Mouse (Mus musculus) megakaryocyte progenitor cell, adult 5-6 weeks (primary cell): Measurements from ENCODE around the gene Tbc1d13. TPM values are rescaled to one million over a fixed set of nuclear protein-coding genes. Genes with fewer than 3 reads are reported as not detected.

Experiments used
- ATAC-seq: replicated peaks from 2 replicates; pipeline ENCODE4 v1.8.0; 2016; ENCODE audit warnings: mild to moderate bottlenecking, moderate TSS enrichment, inconsistent platforms; ENCODE audit not compliant: poor library complexity
- total RNA-seq, 2 experiments: library from RNA; stranded (forward) in 1 of 2; stranded (reverse) in 1 of 2; fragments of 157-497, 149-512 nt in 1 of 2; fragments of 200-1000 nt in 1 of 2; gene quantifications; 2 replicates each; pipeline versions ENCODE4 v1.2.3 to v1.2.4; 2015 to 2017

Tbc1d13 gene
- total RNA-seq (2015) (28.8 and 29.0 TPM in 2 replicates), total RNA-seq (2017) (47.2 and 65.0 TPM in 2 replicates)

DNA sequence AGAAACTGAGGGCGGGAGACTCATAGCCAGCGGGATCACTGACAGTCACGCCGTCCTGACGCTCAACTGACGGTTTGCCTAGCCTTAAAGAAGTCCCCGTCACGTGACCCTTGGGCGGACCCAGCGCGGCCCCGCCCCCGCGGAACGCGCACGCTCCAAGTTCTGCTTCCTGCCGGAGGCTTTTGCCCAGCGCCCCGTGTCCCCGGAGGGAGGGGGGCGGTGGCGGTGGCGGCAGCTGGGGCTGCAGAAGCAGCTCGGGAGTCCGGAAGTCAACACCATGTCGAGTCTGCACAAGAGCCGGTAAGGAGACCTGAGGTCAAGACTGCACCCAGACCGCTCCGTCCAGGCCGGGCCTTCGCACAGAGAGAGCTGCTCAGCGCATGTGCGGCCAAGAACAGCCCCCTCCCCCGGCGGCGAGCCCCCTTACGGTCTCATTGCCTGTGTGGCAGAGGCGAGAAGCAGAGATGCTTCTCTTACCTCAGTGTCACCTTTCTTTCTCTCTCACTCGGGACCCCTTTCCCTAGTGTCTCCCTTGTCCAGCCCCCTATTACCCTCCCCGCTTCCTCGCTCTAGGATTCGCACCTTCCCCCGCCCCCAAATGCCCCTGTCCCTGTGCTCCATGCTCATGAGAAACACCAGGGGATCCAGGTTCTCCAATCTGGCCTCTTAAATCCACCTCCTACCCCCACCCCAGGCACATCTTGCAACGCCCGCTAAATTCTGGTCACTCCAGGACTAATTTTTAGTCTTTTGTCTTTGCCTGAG is at the start of gene Tbc1d13:
Tbc1d13 (plus strand) TSS at position 134 of the 765 bp plus-strand sequence.
- peak; percentile 90 for ATAC-seq

DNA sequence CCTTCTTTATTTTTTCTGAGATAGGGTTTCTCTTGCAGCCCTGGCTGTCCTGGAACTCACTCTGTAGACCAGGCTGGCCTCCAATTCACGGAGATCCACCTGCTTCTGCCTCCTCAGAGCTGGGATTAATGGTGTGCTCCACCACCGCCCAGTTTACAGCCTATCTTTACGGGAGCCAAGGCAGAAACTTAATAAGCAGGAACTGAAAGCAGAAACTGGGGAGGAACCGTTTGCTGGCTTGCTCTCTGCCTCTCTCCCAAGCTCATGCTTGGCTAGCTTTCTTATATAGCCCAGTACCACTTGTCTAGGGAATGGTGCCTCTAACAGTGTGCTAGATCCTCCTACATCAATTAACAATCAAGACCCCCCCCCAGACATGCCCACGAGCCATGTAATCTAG is 49.4 kb upstream of the Tbc1d13 start:
- 0 out of 2 replicates have a peak, but pooled peaks have one; percentile 17 for ATAC-seq

DNA sequence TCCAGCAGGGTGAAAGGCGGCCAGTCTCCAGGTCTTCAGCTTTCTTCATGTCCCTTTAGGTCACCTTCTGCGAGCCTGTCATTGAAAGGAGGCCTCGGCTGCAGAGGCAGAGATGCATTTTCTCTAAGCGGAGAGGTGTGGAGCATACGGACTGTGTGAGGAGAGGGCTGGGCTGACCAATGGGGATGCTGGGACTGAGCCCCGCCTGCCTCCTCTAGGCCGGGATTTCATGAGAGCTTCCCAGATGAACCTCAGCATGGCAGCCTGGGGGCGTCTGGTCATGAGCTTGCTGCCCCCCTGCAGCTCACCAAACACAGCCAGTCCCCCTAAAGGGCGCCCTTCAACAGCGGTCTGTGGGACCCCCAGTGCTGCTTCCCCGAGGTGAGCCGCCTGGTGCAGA is 48.9 kb upstream of the Tbc1d13 start:
- no peak for ATAC-seq

DNA sequence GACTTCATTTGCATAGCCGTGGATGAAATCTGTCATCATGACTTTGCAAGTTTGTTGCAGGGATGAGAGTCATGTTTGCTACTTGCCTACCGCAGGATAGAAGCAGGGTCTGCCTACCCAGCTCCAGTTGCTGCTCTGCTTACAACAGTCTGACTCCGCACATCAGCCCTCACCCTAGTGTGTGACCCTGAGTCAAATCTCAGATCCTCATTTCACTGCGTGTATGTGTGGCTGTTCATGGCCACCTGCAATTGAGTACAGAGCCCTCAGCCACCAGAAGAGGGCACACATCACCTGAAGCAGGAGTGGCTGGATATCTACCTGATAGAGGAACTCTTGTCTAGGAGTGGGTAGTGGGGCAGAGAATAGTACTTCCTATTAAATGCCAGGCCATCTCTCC is 46.2 kb upstream of the Tbc1d13 start:
- no peak for ATAC-seq

DNA sequence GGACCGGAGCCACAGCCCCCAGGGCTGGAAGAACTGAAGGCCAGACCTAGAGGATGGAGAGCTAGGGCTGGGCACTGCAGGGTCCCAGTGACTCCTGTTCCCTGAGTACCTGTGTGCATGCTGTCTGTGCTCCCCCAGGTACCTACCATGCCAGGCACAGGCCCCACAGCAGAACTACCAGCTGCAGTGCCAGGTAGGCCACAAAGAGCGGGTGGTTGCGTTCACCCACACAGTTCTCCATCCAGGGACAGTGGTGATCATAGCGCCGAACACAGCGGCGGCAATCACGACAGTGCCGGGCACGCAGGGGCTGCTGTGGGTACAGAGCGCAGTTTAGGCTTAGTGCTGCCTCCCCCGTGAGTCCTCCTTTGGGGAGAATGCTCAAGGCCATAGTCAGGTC is 42.0 kb upstream of the Tbc1d13 start:
- no peak for ATAC-seq

DNA sequence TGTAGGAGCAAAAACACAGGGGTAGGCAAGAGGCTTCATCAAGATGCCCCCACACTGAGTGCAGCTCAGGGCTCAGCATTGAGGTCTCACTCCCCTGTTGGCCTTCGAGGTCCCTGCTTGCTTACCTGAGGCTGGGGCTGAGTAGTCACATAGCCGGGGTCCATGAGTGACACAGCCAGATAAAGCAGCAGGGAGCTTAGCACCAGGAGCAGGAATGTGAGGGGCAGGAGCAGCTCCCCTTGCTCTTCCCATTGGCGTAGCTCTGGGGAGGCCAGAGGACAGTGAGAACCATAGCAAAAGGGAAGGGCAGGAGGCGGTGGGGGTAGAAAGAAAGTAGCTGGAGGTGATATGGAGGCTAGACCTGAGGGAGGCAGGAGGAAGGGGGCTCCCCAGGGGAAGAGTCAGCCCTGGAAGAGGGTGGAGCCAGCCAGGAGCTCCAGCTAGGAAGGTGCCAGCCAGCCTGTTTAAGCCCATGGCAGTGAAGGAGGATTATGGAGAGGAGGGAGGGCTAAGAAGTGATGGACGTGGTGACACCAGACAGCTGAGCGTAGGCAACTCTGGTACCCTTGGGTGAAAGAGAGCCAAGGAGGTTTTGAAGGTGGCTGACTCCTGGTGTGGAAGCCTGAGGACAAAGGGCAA is 41.1 kb upstream of the Tbc1d13 start:
- ATAC-seq, result no peak

DNA sequence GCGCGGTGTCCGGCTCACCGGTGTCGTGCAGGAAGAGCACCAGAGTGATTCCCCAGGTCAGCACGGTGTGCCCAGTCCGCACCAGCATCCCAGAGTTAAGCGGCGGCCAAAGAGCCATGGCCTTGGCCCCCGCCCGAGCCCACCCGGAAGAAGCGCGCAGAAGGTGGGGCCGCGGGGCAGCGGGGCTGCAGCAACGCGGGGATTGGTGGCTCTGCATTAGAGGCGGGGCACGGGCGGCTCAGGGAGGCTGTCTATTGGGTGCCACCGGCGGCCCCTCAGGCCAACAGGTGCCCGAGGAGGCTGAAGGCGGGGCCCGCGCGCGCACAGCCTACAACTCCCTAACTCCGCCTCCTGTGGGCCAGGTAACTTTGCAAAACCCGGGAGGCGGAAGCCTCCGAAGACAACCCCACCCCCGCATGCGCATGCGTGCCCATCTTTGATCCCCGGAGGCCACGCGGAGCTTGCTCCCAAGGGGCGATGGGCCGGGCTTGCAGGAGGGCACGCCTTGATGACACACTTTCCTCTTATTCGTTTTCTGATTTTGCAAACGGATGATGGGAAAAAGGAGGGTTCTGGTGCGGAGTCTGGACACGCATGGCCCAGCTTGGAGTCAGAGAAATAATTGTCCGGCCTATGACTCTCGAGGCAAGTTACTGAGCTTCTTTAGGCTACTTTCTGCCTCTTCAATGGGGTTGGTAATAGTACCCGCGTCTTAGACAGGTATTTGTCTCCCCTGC is 39.9 kb upstream of the Tbc1d13 start, which contains the start of gene Zdhhc12:
Zdhhc12 (minus strand) TSS at position 178 of the 737 bp plus-strand sequence.
- ATAC-seq, result peak; percentile 94

DNA sequence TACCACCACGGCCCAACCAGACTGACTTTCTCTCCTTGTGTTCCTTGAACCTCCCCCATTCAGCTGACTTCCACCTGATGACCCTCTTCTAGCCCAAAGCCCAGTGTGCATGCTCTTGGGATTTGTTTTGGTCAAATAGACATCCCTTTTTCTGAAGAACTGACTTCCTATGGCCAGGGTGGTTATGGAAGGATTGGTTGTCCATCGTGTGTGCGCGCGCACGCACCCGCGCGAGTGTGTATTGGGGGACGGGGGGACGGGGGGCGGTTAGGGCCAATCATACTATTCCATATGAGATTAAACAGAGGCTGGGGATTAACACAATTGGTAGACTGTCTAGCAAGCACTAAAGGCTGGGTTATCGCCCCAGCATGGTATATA is 39.3 kb upstream of the Tbc1d13 start:
- no peak for ATAC-seq

DNA sequence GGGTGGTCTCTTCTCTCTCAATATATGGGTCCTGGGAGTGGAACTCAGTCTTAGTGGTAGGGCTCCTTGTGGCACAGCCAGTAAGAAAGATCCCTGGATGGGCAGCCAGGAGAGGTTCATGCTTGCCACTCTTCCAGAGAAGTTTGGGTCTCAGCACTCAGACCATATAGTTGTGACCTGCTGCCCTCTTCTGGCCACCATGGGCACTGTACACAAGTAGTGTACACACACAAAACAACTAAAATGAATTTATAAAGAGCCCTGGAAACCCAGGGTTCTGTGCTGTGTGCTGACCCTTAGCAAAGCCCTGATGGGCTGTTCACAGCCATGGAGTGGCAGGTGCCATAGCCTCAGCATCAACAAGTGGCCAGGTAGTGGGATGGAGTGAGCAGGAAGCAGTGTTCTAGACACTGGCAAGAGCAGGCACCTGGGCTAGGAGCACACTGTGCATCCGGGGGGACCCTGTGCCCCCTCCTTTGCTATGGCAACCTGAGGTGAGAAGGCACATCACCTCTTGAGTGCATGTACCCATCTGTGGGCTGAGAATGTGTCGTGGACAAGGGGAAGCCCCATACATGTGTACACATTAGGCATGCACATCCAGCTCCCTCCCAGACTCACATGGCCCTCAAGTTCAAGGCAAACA is 37.5 kb upstream of the Tbc1d13 start:
- peak; percentile 38 for ATAC-seq

DNA sequence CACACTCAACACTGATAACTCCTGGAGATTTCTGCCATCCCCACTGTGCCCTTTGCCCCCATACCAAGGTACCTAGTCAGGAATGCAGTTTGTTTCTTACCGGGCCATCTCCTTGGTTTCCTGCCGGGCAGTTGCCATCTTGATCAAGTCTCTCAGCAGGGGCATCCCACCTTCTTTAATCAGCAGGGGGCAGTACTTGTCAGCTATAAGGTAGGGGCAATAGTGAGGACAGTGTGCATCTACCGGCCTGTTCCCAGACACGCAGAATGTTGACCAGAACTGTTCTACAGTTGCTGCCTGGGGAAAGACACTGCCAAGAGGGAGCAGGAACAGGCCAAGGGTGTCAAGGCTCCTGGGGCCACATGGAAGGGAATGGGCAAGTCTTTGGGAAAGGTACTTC is 33.3 kb upstream of the Tbc1d13 start:
- no peak; the same call in 1 of the 2 replicates for ATAC-seq

DNA sequence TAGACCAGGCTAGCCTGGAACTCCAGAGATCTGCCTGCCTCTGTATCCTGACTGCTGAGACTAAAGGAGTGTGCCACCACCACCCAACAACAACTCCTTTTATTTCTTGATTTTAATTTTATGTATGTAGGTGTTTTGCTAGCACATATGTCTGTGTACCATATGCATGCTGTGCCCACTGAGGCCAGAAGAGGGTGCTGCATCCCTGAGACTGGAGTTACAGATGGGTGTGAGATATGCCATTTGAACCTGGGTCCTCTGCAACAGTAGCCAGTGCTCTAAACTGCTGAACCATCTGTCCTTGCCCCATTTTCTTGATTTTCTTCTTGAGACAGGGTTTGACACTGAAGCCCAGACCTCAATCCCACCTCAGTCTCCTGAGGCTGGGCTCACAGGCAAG is 27.2 kb upstream of the Tbc1d13 start:
- ATAC-seq, result peak; percentile 93

DNA sequence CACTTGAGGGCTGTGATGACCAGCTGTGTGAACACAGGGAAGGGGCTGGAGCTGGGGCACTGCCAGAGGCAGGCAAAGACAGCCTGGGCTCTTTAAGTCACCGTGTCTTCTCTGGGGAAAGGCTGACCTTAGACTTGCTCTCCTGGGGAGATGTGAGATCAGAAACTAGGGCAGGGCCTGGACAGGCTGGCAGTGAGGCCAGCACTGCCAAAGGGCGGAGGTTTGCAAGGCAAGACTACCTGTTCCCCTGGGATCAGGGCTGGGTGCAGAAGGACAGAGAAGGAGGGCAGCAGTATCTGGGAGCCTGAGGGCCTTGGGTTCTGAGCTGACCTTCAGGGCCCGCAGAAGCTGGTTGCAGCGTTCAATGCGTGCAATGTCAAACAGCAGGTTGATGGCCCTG is 25.9 kb upstream of the Tbc1d13 start:
- ATAC-seq, result no peak

DNA sequence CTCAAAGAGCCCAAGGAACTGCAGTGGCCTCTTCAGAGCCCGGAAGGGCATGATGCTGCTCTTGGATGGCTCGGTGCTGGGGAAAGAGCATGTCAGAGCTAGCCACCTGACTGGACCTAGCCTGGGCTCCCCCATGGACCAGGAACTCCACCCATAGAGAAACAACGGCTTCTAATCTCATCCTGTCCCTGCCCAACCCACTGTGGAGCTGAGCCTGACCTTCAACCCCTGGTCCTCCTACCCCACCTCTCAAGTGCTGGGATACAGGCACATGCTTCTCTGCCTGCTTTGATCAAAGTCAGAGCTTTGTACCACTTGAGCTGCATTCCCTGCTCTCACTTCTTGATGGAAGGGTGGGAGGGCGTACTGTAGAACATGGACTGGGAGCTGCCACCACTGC is 25.3 kb upstream of the Tbc1d13 start:
- ATAC-seq, result no peak

DNA sequence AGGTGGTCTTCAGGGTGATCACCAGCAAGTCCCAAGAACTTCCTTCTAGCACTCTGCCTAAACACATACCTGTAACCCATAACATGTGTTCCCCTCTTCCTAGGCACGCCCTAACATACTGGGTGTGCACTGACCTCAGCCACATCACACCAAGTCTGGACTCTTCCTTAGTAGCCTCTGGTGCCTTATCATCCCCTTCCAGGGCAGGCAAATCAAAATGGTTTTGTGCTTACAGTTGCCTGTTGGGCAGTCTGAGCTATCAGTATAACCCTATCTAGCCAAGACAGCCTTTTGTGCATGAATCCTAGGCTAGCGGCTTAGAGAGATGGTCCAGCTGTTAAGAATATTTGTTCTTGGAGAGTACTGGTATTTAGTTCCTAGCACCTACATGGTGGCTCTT is 22.0 kb upstream of the Tbc1d13 start:
- ATAC-seq, result peak; percentile 76

DNA sequence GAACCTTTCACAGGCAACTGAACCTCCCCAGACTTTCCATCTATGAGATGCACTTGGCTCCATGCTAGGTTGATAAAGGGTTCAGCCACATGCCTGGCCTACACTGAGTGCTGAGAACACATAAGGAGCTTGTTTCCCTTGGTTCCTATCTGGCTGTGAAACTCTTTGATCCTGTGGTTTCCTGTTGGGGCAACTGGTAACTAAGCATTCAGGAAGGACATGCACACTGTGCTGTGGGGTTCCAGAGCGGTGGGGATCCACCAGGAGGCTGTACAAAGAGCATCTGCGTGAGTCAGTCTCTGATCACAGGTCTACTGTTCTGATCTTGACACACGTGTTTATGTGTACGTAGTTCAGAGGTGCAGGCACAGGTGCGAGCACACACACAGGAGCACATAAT is 21.0 kb upstream of the Tbc1d13 start:
- peak; percentile 56 for ATAC-seq

DNA sequence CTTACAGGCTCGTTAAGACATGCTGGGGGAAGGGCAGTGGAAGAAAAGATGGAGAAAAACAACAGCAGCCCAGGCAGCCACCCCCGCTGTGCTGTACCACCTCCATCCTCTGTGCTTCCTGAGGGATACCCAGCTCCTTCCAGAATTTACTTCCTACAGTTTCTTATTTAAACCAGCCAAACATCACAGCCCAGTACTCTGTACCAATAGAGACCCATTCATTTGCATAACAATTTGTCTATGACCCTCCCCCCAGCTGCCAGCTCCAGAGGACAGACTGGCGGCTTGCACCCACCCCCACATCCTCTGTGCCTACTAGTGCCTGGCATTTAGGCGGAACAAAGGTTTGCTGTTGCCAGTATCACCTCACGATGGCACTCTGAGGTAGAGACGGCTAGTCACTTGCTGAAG is 13.9 kb upstream of the Tbc1d13 start:
- no peak for ATAC-seq

DNA sequence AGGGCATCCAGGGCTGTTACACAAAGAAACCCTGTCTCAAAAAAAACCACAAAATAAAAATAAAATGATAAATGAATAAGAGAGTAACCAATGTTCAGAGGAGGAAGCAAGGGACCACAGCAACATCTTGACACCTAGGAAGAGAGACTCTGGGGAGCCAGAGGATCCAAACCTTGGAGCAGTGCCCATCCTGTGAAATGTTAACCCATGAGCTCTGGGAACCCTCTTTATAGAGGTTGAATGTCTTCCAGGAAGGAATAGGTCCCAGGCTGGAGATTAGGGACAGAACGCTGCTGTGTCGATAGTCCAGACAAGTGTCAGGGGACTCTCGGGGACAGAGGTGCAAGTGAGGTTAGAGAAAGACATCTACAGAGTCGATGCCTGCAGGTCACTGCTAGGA is 13.3 kb upstream of the Tbc1d13 start:
- no peak for ATAC-seq

DNA sequence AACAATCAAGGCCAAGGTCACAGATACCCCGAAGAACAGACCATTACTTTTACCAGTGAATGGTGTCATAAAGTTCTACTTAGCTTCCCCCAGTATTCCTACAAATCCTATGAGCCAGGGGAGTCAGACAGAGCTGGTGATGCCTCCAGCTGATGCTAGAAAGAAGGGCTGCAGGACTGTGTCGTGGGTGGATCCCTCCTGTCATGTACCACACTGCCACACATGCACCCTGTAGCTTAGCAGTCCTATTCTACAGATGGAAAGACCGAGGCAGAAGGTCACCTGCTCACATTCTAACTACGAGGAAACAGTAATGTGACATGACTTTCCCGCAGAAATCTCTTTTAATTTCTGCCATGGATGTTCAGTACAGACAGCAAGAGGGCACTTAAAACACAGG is 10.8 kb upstream of the Tbc1d13 start:
- ATAC-seq, result no peak

DNA sequence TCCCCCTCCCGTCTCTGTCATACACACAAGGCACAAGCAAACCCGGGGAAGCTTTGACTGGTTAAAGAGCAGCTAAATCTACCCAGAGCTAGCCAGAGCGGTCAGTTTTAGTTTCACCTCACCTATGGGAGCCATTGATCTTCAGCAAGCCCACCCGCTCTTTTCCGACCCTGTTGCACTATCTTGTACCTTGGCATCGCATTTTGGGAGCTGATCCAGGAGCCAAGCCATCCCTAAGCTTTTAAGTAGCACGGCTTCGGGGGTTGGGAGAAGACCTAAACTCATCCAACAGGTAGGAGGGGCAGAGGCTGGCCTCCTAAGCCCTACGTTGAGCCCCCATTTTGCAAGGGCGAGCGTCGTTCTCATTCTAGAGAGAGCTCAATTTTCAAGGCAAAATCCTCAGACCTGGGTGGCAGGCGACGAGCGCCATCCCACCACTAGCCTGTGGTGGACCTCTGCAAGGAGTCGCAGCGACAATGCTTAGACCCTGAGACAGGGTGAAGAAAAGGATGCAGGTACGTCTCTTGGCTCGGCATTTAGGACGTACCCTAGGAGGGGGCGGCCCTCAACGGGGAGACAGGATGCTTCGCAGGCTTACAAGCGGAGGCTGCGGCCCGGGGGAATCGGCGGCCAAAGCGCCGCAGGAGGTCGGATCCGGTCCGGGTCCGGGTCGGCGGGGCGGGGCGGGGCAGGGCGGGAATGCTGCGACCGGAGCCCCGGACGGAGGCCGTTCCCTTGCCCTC is 9.6 kb upstream of the Tbc1d13 start:
- ATAC-seq, result no peak

DNA sequence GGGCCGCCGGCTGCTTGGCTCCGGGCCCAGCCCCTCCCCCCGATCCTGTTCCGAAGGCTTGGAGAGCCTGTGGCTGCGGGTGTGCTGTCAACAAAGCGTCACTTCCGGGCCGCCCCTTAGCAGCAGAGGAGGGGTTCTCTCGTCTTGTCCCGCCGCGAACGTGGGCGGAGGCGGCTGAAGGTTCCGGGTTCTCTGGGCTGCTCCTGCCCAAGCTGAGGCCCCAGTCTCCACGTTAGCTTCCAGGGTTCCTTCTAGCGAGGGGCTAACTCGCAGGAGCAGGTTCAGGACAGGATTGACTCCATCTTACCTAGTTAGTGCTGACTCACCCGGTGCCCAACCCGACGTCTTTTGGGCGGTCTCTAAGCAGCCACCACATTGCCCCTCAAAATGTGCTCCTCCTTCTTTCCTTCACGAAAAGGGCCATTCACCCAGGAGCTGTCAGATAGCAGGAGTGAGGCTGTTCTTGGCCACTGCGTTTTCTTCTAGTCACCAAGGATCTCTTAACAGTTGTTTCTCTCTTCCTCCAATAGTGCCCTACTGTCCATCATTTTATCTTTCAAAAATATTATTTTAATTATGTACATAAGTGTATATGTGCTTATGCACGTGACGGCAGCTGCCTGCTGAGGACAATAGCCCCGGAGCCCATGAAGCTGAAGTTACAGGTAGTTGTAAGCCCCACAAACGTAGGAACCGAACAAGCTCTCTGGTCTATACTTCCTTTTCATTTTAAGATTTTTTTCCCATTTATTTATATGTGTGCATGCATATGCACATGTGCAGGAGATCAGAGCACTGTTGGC is 8.9 kb upstream of the Tbc1d13 start, which contains the start of gene Zer1:
Zer1 (minus strand) TSS at position 114 of the 803 bp plus-strand sequence.
- ATAC-seq, result peak; percentile 95
